Mouse (Mus musculus): ENCODE measurements at regions not wholly inside any gene's neighbourhood (a gene's known extent, or its start where the extent isn't known, plus 50 kb on each side); places are given as distances from the start of the nearest gene placed in this dataset.

DNA sequence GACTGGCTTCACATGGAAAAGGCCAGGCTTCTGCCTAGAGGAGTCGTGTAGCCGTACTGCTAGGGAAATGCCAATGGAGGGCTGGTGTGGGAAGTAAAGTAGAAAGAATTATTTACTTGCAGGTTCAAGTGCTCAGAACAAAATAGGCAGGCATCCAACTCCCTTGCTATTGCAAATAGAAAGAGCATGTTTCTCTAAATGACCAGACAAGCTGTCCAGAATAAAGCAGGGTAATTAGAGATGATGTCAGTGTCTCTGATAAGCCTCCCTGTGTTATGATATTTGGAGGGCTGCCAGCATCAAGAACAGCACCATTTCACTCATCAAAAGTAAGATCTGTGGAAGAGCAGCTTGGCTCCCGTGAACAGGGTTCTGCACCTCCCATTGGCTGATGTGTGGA lies 192.4 kb downstream of the Usp46 start:
- DNase-seq (ENCODE audit: low spot score) = no peak

GRCm38 (mm10) chr5:73880936-73881335 lies 187.3 kb downstream of the Usp46 start:
- no peak for DNase-seq (ENCODE audit: low spot score)

DNA sequence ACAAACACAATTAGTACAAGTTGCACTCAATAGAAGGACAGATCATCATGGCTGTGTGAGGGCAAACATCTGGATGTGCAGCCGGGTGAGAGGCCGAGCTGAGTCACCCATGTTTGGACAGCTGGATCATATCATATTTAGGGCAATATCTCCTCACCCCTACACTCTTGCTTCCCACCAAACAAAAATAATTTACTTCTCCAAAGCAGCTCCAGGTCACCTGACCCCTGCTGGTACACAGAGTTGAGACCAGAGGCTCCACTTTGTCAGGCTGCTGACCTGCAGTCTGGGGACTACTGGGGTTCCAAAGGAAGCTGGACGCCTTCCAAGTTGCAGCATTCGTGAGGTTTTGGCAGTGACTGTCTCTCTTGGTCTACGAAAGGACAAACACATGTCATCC lies 186.3 kb downstream of the Usp46 start:
- no peak for DNase-seq (ENCODE audit: low spot score)

- no peak for DNase-seq (ENCODE audit: low spot score)
Measured at GRCm38 (mm10) chr5:73884998-73885397, 183.2 kb downstream of the Usp46 start.

DNA sequence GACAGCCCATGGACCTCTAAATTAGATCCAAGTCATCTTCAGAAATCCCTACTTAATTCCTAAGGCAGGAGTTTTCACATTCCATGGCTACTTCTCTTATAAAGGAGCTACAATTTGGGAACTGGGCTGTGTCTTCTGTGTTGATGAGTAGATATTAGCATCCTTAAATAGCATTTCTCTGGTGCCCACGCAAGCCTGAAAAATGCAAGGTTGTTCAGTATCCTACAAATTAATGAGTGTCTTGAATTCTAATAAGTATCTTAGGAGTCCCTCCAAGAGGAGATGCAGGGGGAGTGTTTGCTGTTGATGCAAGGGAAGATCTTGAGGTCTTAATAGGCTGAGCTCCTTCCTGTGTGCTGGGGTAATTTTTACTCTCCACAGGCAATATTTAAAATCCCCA lies 182.5 kb downstream of the Usp46 start:
- no peak for DNase-seq (ENCODE audit: low spot score)

GRCm38 (mm10) chr5:73887306-73887958 lies 180.8 kb downstream of the Usp46 start:
- no peak for DNase-seq (ENCODE audit: low spot score)

DNA sequence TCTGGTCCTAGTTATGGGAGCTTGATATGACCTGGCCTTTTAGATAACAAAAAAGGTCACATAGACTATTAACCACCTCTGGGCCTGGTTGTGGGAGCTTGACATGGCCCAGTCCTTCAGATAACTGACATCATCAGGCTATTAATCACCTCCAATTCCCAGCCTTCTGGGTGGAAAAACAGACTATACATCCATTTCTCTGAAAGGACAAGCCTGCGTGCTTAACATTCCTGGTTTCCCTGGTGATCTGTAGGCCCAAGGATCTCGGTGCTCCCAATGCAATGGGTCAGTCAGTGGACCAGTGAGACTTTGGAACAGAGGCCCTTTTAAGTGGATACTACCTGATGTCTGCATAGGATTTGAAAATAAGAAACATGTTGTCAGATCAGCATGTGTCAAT lies 179.8 kb downstream of the Usp46 start:
- DNase-seq (ENCODE audit: low spot score) = no peak

DNA sequence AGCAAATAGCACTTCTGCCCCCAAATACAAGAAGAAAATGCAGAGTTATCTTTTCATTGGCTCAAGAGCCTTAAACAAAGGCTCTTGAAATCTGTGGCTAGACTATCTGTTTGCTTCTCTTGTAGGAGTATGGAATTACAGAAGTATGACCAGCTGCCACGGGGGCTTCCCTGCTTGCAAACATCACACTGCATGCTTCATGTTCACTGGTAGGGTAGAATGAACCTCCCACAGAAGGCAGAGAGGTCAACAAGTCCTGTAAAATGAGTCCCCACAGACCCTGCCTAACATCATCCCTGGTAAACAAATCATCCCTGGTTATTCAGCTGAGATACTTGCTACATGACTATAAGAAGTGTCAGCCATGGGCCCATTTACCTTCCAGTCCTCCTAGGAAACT lies 178.9 kb downstream of the Usp46 start:
- no peak for DNase-seq (ENCODE audit: low spot score)

DNA sequence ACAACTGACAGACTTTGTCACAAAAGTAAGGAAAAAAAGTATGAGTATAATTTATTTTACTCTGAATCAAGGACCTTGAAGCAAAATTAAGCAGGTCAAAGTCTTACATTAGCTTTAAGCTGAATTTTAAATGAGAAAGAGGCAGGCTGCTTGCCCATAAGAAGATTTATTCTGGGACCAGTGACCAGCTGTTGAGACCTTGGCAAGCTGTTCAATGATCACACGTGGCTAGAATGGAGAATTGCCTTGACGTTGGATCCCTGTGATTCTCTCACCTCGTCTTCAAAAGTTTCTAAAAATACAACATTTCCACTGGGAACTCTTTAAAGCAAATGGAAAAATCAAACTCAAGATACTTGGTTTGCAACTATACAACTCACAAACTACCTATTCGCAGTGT lies 177.3 kb downstream of the Usp46 start:
- no peak for DNase-seq (ENCODE audit: low spot score)

- no peak for DNase-seq (ENCODE audit: low spot score)
Measured at GRCm38 (mm10) chr5:73891606-73892005, 176.6 kb downstream of the Usp46 start.

DNA sequence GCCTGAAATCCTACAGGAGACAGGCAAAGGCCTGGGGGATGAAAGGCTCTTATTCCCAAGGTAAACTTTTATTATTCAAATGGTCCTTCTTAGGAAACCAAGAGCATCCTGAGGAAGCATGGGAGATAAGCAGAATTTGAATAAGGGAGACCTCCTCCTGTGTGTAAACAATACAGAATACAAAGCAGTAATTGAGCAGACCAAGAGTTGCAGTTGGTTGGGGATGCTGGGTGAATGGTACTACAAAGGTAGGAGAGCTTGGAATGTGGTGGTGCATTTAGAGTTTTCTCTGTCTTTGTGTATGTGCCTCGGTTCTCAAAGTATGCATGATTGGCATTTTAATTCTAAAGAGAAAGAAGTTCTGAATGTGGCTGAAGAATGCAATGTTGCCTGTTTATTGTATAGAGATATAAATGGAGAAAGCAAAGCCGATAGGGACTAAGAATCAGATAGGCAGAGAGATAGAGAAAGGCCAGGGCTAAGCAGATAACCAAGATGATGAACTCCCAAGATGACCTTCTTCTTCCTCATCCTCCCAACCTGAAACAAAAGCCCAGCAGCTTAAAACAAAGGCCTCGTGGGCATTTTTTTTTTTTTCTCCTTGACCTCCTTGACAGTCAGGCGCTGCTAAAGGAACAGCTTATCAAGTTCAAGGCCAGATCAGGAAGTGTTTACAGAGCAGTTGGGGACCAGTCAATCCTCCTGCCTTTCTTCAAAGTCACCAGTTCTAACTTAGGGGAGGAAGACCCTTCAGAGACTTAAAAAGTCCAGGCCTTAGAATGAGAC lies 175.6 kb downstream of the Usp46 start:
- no peak for DNase-seq (ENCODE audit: low spot score)

DNA sequence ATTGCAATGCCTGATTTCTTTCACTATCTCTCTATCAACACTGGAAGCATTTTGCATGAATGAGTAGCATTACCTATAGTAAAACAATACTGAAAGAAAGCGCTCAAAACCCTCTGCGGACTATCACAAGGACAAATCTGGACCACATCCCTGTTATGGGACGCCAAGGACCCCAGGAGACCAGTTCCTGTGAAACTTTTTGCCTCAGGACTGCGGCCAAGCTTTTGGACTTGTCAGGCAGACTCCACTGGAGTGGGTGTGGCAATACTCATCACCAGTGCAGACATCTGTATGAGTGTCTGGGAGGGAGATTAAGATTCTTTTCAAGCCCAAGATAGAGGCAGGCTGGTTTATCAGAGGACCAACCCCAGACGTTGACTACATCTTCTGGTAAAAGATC lies 173.0 kb downstream of the Usp46 start:
- DNase-seq (ENCODE audit: low spot score) = no peak

GRCm38 (mm10) chr5:73896785-73897184 lies 171.4 kb downstream of the Usp46 start:
- DNase-seq (ENCODE audit: low spot score) = no peak

- no peak for DNase-seq (ENCODE audit: low spot score)
Measured at GRCm38 (mm10) chr5:73901651-73902050, 166.6 kb downstream of the Usp46 start.

DNA sequence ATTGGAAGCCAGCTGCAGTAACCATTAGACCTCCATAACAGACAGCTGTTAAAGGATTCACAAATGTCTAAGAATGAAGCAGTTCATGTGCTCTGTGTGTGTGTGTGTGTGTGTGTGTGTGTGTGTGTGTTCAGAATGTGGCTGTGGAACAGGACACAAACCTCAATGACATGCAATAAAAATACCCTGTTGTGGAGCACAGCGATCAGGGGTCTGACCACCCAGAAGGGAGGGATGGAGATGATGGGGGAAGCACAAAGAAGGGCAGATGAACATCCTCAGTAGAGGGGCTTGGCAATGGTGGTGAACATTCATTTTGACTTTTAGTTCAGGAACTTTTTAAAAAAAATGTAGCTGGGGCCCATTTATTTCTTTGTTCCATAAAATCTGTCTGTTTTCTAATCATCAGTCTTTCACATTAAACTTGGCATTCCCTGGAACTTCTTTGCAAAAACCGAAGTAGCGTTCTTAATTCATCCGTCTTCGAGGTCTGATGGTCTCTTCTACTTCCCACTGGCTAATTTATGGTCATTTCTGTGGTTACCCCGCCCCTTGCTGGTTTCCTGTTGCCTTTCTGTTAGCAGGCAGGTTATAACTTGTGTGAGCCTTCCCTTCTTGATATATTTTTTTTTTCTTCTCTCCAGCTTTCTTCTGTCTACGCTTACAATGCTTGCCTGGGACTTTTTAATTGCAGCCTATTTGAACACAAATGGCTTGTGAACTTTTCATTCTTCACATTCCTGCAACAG lies 165.6 kb downstream of the Usp46 start:
- DNase-seq (ENCODE audit: low spot score) = no peak

DNA sequence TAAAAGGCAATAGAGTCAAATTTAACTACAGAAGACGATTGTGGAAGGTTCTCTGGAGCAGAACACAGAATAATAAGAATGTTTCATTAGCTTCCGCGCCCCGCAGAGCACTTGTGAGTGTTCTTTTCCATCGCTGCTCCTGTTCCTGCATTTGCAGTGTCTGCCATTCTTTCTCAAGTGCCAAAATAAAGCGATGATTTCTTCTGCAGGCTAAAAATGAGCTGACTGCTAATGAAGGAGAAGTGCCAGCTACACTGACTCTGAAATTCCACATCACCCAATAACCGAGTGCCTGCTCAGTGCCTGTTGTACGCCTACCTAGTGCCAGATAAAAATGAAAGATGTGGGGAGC lies 165.0 kb downstream of the Usp46 start:
- no peak for DNase-seq (ENCODE audit: low spot score)

- no peak for DNase-seq (ENCODE audit: low spot score)
Measured at GRCm38 (mm10) chr5:73904146-73904811, 164.0 kb downstream of the Usp46 start.

- DNase-seq (ENCODE audit: low spot score) = no peak
Measured at GRCm38 (mm10) chr5:73912149-73912548, 156.1 kb downstream of the Usp46 start.

DNA sequence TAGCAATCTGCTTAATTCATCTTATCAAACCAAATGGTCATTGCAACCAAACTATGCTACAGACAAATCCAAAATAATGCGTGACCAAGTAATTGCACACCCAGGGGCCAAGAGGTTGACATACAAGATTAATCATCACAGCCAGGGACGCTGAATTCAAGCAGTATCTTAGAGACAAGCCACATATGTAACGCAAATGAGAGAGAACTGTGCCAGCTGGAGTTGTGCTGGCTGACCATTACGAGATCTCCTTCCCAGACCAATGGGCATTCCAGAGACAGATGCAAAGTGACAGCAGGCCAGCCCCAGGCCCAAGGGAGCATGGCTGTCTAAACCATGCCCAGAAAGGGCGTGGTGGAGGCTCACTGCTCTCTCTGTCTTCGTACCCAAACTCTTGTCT lies 155.1 kb downstream of the Usp46 start:
- DNase-seq (ENCODE audit: low spot score) = no peak

DNA sequence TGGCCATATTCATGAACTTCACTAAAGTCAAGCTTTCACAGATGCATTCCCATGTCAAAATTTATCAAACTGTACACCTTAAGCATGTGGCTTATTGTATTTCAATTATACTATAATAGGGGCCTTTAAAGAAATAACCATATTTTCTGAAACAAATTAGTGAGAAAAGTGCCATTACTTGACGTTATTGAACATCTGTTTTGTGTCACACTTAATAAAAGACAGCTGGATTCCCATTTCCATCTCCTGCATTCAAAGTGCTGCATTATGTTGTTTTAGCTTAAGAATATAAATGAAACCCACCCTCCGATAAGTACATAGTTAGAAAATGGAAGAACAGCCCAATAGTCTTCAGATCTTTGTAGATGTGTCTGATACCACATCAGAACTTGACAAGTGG lies 150.2 kb downstream of the Usp46 start:
- DNase-seq (ENCODE audit: low spot score) = no peak

GRCm38 (mm10) chr5:73919936-73920335 lies 148.3 kb downstream of the Usp46 start:
- DNase-seq (ENCODE audit: low spot score) = no peak

GRCm38 (mm10) chr5:73927534-73927933 lies 140.7 kb downstream of the Usp46 start:
- DNase-seq (ENCODE audit: low spot score) = no peak

GRCm38 (mm10) chr5:73928691-73929090 lies 139.5 kb downstream of the Usp46 start:
- DNase-seq (ENCODE audit: low spot score) = no peak

Measured in testis, postnatal 10 days (tissue).